Mouse (Mus musculus) ovary, postnatal 36 days (tissue): ENCODE results near the gene Dlg3.

Experiments
- DNase-seq: peaks from one replicate; pipeline ENCODE4 v3.0.0; 2022; ENCODE audit warnings: low spot score, mixed read lengths

The Dlg3 gene

GRCm38 (mm10) chrX:100767181-100767884 is at the start of gene Dlg3:
Dlg3 (plus strand) TSS chrX:100767722.
- DNase-seq = peak; percentile 17

GRCm38 (mm10) chrX:100728947-100729346 is 38.6 kb upstream of the Dlg3 start:
- DNase-seq = peak; percentile 73

GRCm38 (mm10) chrX:100729665-100730188 is 37.8 kb upstream of the Dlg3 start, which contains the start of gene Gdpd2:
Gdpd2 (plus strand) TSS chrX:100729873.
- DNase-seq = peak; percentile 43

GRCm38 (mm10) chrX:100730266-100730665 is 37.3 kb upstream of the Dlg3 start:
- DNase-seq = no peak

GRCm38 (mm10) chrX:100734359-100734758 is 33.2 kb upstream of the Dlg3 start:
- no peak for DNase-seq

GRCm38 (mm10) chrX:100738918-100739317 is 28.6 kb upstream of the Dlg3 start:
- DNase-seq = peak; percentile 64

- no peak for DNase-seq
These were observed 28.1 kb upstream of the Dlg3 start for GRCm38 (mm10) chrX:100739443-100739842.

GRCm38 (mm10) chrX:100740785-100741184 is 26.7 kb upstream of the Dlg3 start:
- no peak for DNase-seq

GRCm38 (mm10) chrX:100741940-100742339 is 25.6 kb upstream of the Dlg3 start:
- DNase-seq = peak; percentile 67

GRCm38 (mm10) chrX:100765855-100766254 is 1.7 kb upstream of the Dlg3 start:
- DNase-seq = no peak

GRCm38 (mm10) chrX:100767885-100768626 is 534 bp downstream of the Dlg3 start:
- DNase-seq = no peak

GRCm38 (mm10) chrX:100769281-100769680 is 1.8 kb downstream of the Dlg3 start:
- DNase-seq = no peak

GRCm38 (mm10) chrX:100774341-100774811 is 6.9 kb downstream of the Dlg3 start:
- DNase-seq = peak; percentile 68

GRCm38 (mm10) chrX:100775405-100775804 is 7.9 kb downstream of the Dlg3 start:
- DNase-seq = no peak

- DNase-seq = peak; percentile 38
These were observed 9.0 kb downstream of the Dlg3 start for GRCm38 (mm10) chrX:100776494-100776893.

GRCm38 (mm10) chrX:100776985-100777654 is 9.6 kb downstream of the Dlg3 start:
- peak; percentile 78 for DNase-seq

- DNase-seq = no peak
These were observed 10.2 kb downstream of the Dlg3 start for GRCm38 (mm10) chrX:100777655-100778234.

- no peak for DNase-seq
These were observed 10.9 kb downstream of the Dlg3 start for GRCm38 (mm10) chrX:100778397-100778796.

GRCm38 (mm10) chrX:100789322-100789721 is 21.8 kb downstream of the Dlg3 start:
- no peak for DNase-seq

- DNase-seq = no peak
These were observed 28.7 kb downstream of the Dlg3 start for GRCm38 (mm10) chrX:100796041-100796740.

- DNase-seq = no peak
These were observed 29.2 kb downstream of the Dlg3 start for GRCm38 (mm10) chrX:100796741-100797090.
